Mouse (Mus musculus) neutrophil, adult 59 days (primary cell): Measurements from ENCODE around the gene Nova2. TPM values are rescaled to one million over a fixed set of nuclear protein-coding genes. Genes with fewer than 3 reads are reported as not detected.

ENCODE experiments used
- total RNA-seq, 2 experiments: library from RNA; stranded (reverse); gene quantifications; 1 replicate in 1 of 2; 2 replicates in 1 of 2; pipeline ENCODE4 v1.2.4; 2023

Gene Nova2
- total RNA-seq, result under 1 TPM in 1 of 2 experiments, not detected in 1; 0.04 TPM

GRCm38 (mm10) chr7:18925162-18925938, at the start of gene Nova2:
Gene Nova2, plus strand, starts transcription at chr7:18925888.

GRCm38 (mm10) chr7:18910241-18910831, 15.4 kb upstream of the Nova2 start, which contains the start of gene Ccdc61:
Gene Ccdc61, minus strand, starts transcription at chr7:18910415.

GRCm38 (mm10) chr7:18987100-18987499, 61.4 kb downstream of the Nova2 start, which contains the start of gene Nanos2:
Gene Nanos2, plus strand, starts transcription at chr7:18987400.

DNA sequence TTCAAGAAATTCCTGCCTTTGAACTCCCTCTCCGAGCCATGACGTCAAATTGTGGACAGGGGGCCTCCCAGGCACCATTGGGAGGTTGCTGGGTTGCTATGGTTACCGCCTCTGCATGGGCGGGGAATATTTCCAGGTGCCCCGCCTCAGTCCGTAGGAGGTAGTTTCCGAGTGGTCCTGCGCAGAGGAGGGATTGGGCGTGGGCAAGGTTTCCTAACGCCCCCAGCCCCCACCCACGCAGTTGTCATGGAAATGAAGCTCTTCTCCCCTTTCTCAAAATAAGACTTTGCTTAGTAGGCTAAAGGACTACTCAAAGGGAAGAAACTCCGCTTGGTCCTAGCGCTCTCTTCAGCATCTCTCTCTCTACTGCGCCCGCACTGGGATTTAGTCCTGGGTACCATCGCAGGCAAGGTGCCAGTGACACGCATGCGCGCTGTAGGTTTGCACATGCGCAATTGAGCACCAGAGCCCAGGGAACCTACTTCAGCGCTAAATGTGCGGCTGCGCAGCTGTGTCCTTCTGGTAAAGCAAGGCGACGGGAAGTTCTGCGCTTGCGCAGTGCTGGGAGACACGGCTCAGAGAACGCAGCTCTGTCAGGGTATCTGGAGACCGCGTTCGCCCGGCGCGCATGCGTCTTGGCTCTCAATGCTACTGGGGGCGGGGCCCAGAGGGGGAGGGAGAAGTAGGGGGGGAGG, 65.1 kb downstream of the Nova2 start, which contains the start of gene Mypop:
TSS of gene Mypop (plus strand) at position 645 of the 695 bp plus-strand sequence.

GRCm38 (mm10) chr7:19003902-19004630, 78.4 kb downstream of the Nova2 start, which contains the start of gene Irf2bp1:
Gene Irf2bp1, plus strand, starts transcription at chr7:19004044.

Other genes starting within 250 kb of the Nova2 start
- not detected for gene Psg20, start 239.7 kb upstream of the Nova2 start, total RNA-seq
- gene Psg22, start 207.8 kb upstream of the Nova2 start, total RNA-seq, result not detected
- gene Psg19, start 127.4 kb upstream of the Nova2 start, total RNA-seq, result not detected
- not detected for gene Psg17, start 104.3 kb upstream of the Nova2 start, total RNA-seq
- not detected for gene Mill2, start 85.9 kb upstream of the Nova2 start, total RNA-seq
- gene Pglyrp1, start 54.6 kb upstream of the Nova2 start, total RNA-seq, result 1,000 to 10,000 TPM; 1,995 to 2,284 TPM
- gene Ccdc61, start 15.5 kb upstream of the Nova2 start, total RNA-seq, result 10 to 100 TPM; 11.5 to 13.9 TPM
- not detected for gene Nanos2, start 61.5 kb downstream of the Nova2 start, total RNA-seq
- under 1 TPM in 1 of 2 experiments, not detected in 1; 0.33 TPM for gene Mypop, start 65.4 kb downstream of the Nova2 start, total RNA-seq
- gene Irf2bp1, start 78.2 kb downstream of the Nova2 start, total RNA-seq, result 10 to 100 TPM; 15.0 to 15.1 TPM
- not detected for gene Foxa3, start 97.7 kb downstream of the Nova2 start, total RNA-seq
- 10 to 100 TPM; 53.1 to 63.9 TPM for gene Sympk, start 98.5 kb downstream of the Nova2 start, total RNA-seq
- not detected for gene Rsph6a, start 128.8 kb downstream of the Nova2 start, total RNA-seq
- 10 to 100 TPM; 15.0 to 21.7 TPM for gene Dmwd, start 150.3 kb downstream of the Nova2 start, total RNA-seq
- 10 to 100 TPM in 1 of 2 experiments, 1 to 10 TPM in 1; 9.9 to 10.7 TPM for gene Dmpk, start 158.0 kb downstream of the Nova2 start, total RNA-seq
- gene Six5, start 168.7 kb downstream of the Nova2 start, total RNA-seq, result under 1 TPM; 0.11 to 0.33 TPM
- not detected for gene Gm4969, start 192.5 kb downstream of the Nova2 start, total RNA-seq
- gene Fbxo46, start 194.0 kb downstream of the Nova2 start, total RNA-seq, result 10 to 100 TPM; 14.9 to 15.0 TPM
- gene Qpctl, start 223.4 kb downstream of the Nova2 start, total RNA-seq, result 10 to 100 TPM; 10.0 to 10.4 TPM
- gene Snrpd2, start 223.8 kb downstream of the Nova2 start, total RNA-seq, result 10 to 100 TPM; 39.5 to 43.0 TPM
- not detected for gene Gipr, start 240.2 kb downstream of the Nova2 start, total RNA-seq